Mouse (Mus musculus): ENCODE measurements around the gene Crip2.

DNA sequence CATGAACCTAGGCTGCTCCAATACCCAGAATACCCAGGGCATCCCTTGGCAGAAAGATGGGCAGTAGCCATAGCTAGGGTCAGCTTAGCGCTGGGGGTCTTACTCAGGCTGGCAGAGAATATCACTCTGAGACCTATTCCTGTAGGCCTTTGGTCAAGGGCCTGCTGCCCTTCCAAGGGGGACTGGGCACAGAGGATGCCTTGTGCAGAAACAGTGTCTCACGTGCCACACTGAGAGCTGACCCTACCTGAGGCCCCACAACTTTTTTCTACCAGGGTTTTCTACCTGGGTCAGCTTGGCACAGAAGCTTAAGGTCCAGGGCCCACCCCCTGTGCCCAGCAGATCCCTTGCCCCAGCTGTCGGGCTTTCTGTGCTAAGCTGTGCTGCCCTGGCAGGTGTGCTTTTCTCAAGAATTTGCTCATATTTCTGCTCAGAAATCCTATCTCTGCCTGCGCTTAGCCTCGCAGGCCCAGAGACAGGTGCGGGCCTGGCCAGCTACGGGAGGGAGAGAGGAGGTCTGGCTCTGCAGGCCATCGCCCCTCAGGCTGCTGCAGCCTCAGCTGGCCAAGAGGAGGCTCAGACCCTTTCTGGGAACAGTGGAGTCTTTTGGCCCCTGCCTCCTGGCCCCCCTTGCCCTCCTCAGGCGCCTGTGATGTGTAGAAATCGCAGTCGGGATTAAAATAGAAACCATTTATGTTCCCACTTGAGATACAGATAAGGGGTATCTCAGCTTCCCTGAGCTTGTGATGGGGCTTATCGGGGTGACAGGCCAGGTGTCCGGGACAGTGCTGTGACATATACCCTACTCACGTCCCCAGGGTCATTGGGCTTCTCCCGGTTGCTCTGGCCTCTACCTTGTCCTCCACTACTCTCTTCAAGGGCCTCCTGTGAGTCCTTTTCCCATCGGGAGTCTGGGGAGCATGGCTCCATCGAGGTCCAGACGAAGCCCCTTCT, 2.5 kb upstream of the Crip2 start:
- TF ChIP-seq POLR2A (IDR thresholded peaks at IDR 0.05; ENCODE audit: borderline replicate concordance, control insufficient read depth, low read depth, low read length) (no peak), CTCF (IDR thresholded peaks at IDR 0.05; ENCODE audit: control insufficient read depth, insufficient read depth, low read length) (no peak)

All from bone marrow, adult 2 months (tissue).